Mouse (Mus musculus) embryonic facial prominence, embryonic 12.5 days (tissue): Measurements from ENCODE around the gene Cfap69. TPM values are rescaled to one million over a fixed set of nuclear protein-coding genes. Genes with fewer than 3 reads are reported as not detected.

Experiments used
- ATAC-seq: fragments of 200-750 bp; cut with Nextera tagmentation; 2 replicates; pipeline ENCODE4 v1.8.0; 2017; ENCODE audit not compliant: insufficient number of reproducible peaks, insufficient read depth, low FRiP score, low TSS enrichment
- H3K27ac ChIP-seq: fragments of 300-500 bp; sonication (generic); 2 replicates; pipeline ENCODE4 v1.5.1; 2016; ENCODE audit warnings: mild to moderate bottlenecking
- H3K27me3 ChIP-seq: fragments of 300-500 bp; sonication (generic); 2 replicates; pipeline ENCODE4 v1.6.1; 2016; ENCODE audit warnings: mild to moderate bottlenecking, moderate library complexity
- H3K36me3 ChIP-seq: fragments of 300-500 bp; sonication (generic); 2 replicates; pipeline ENCODE4 v1.6.1; 2016; ENCODE audit warnings: mild to moderate bottlenecking
- H3K4me1 ChIP-seq: fragments of 300-500 bp; sonication (generic); 2 replicates; pipeline ENCODE4 v1.6.1; 2016
- H3K4me2 ChIP-seq: fragments of 300-500 bp; sonication (generic); replicated peaks from 2 replicates; pipeline ENCODE4 v1.6.1; 2016; ENCODE audit warnings: mild to moderate bottlenecking, moderate library complexity
- H3K4me3 ChIP-seq: fragments of 300-500 bp; sonication (generic); 2 replicates; pipeline ENCODE4 v1.5.1; 2016; ENCODE audit warnings: mild to moderate bottlenecking
- H3K9ac ChIP-seq: fragments of 300-500 bp; sonication (generic); 2 replicates; pipeline ENCODE4 v1.6.1; 2016; ENCODE audit warnings: mild to moderate bottlenecking, moderate library complexity
- H3K9me3 ChIP-seq: fragments of 300-500 bp; sonication (generic); 2 replicates; pipeline ENCODE4 v1.6.1; 2016; ENCODE audit warnings: mild to moderate bottlenecking, moderate library complexity
- WGBS: fragments of 180-500 bp; shearing (Covaris S2); methylation state at CpG from one replicate; pipeline ENCODE4 v1.1.7; 2016; 5-methylcytosine and 5-hydroxymethylcytosine counted together
- polyA plus RNA-seq: library from polyadenylated mRNA; unstranded; fragments of >200 nt; fragmentation: Nextera tagmentation; extraction: Ambion mirVana; gene quantifications from 2 replicates; pipeline ENCODE4 v1.2.1, GENCODE M21; 2016

Cfap69 gene
- polyA plus RNA-seq, 1 experiment from 2014 or later: 3.7 TPM

- Histone ChIP-seq H3K27me3 (no peaks in the 10 kb centered on the region), H3K9me3 (no peaks in the 10 kb centered on the region), H3K4me2 (no peak overlapping the region), H3K9ac (no peak overlapping the region), H3K4me3 (no peak overlapping the region), H3K4me1 (no peaks in the 10 kb centered on the region), H3K36me3 (no peaks in the 10 kb centered on the region), H3K27ac (no peak overlapping the region)
- 60% methylated on average over 6 of the region's 6 CpGs for WGBS
- ATAC-seq: no peak
Measured at GRCm38 (mm10) chr5:5648817-5649569, 15.0 kb downstream of the Cfap69 start.

GRCm38 (mm10) chr5:5646173-5646572 lies 17.9 kb downstream of the Cfap69 start:
- ATAC-seq: no peak
- Histone ChIP-seq H3K27me3 (no peaks in the 10 kb centered on the region), H3K4me2 (no peak overlapping the region), H3K4me3 (no peak overlapping the region), H3K9me3 (no peaks in the 10 kb centered on the region), H3K4me1 (no peaks in the 10 kb centered on the region), H3K27ac (no peak overlapping the region), H3K36me3 (no peaks in the 10 kb centered on the region), H3K9ac (no peak overlapping the region)
- WGBS: 7% methylated on average over 1 of the region's 1 CpGs

- Histone ChIP-seq H3K4me2 (no peak overlapping the region), H3K9me3 (no peaks in the 10 kb centered on the region), H3K4me3 (no peak overlapping the region), H3K27ac (no peak overlapping the region), H3K9ac (no peak overlapping the region), H3K4me1 (no peaks in the 10 kb centered on the region), H3K36me3 (no peaks in the 10 kb centered on the region), H3K27me3 (no peaks in the 10 kb centered on the region)
- WGBS: 54% methylated on average over 2 of the region's 2 CpGs
- ATAC-seq: no peak
Measured at GRCm38 (mm10) chr5:5638496-5638895, 25.5 kb downstream of the Cfap69 start.

- no peaks in the 10 kb centered on the region for H3K36me3 ChIP-seq
- ATAC-seq: no peak
- 56% methylated on average over 3 of the region's 3 CpGs for WGBS
Measured at GRCm38 (mm10) chr5:5625491-5625890, 38.5 kb downstream of the Cfap69 start.

GRCm38 (mm10) chr5:5618329-5618728 lies 45.7 kb downstream of the Cfap69 start:
- no peaks in the 10 kb centered on the region for H3K9me3 ChIP-seq
- no peaks in the 10 kb centered on the region for H3K36me3 ChIP-seq
- no peak overlapping the region for H3K4me3 ChIP-seq
- H3K27ac ChIP-seq: no peak overlapping the region
- H3K9ac ChIP-seq: no peak overlapping the region
- no peaks in the 10 kb centered on the region for H3K27me3 ChIP-seq
- H3K4me1 ChIP-seq: no peaks in the 10 kb centered on the region
- 58% methylated on average over 4 of the region's 4 CpGs for WGBS
- no peak overlapping the region for H3K4me2 ChIP-seq
- ATAC-seq: no peak

More at GRCm38 (mm10) chr5:5625491-5625890, 38.5 kb downstream of the Cfap69 start:
- no peak overlapping the region for H3K27ac ChIP-seq
- no peaks in the 10 kb centered on the region for H3K9me3 ChIP-seq
- H3K9ac ChIP-seq: no peak overlapping the region
- H3K4me2 ChIP-seq: no peak overlapping the region
- H3K4me3 ChIP-seq: no peak overlapping the region
- H3K27me3 ChIP-seq: no peaks in the 10 kb centered on the region
- no peaks in the 10 kb centered on the region for H3K4me1 ChIP-seq

- 58% methylated on average over 3 of the region's 3 CpGs for WGBS
- no peak overlapping the region for H3K9ac ChIP-seq
- no peaks in the 10 kb centered on the region for H3K27me3 ChIP-seq
- H3K9me3 ChIP-seq: no peaks in the 10 kb centered on the region
- no peaks in the 10 kb centered on the region for H3K4me1 ChIP-seq
- H3K27ac ChIP-seq: no peak overlapping the region
- H3K4me2 ChIP-seq: no peak overlapping the region
- no peak for ATAC-seq
- no peaks in the 10 kb centered on the region for H3K36me3 ChIP-seq
- no peak overlapping the region for H3K4me3 ChIP-seq
Measured at GRCm38 (mm10) chr5:5610540-5610939, 53.5 kb downstream of the Cfap69 start.

- H3K9ac ChIP-seq: no peak overlapping the region
- H3K27me3 ChIP-seq: no peaks in the 10 kb centered on the region
- H3K4me2 ChIP-seq: no peak overlapping the region
- WGBS: 78% methylated on average over 3 of the region's 3 CpGs
- no peak overlapping the region for H3K4me3 ChIP-seq
- no peaks in the 10 kb centered on the region for H3K4me1 ChIP-seq
- no peak for ATAC-seq
- H3K36me3 ChIP-seq: no peaks in the 10 kb centered on the region
- H3K9me3 ChIP-seq: no peaks in the 10 kb centered on the region
- H3K27ac ChIP-seq: no peak overlapping the region
Measured at GRCm38 (mm10) chr5:5587686-5588085, 76.4 kb downstream of the Cfap69 start.

- ATAC-seq: no peak
Measured at GRCm38 (mm10) chr5:5573749-5574317, 90.2 kb downstream of the Cfap69 start, which contains the start of gene Gm8773. Gene Gm8773, plus strand, starts transcription at chr5:5573799.

GRCm38 (mm10) chr5:5562435-5562834 lies 101.6 kb downstream of the Cfap69 start:
- 55% methylated on average over 3 of the region's 3 CpGs for WGBS
- Histone ChIP-seq H3K4me3 (no peak overlapping the region), H3K27ac (no peak overlapping the region), H3K4me2 (no peak overlapping the region), H3K9ac (no peak overlapping the region), H3K36me3 (no peaks in the 10 kb centered on the region), H3K4me1 (peaks cover 6% of the 10 kb centered on the region; the same call in 1 of the 2 replicates), H3K27me3 (no peaks in the 10 kb centered on the region), H3K9me3 (no peaks in the 10 kb centered on the region)
- no peak for ATAC-seq

More at GRCm38 (mm10) chr5:5573749-5574317, 90.2 kb downstream of the Cfap69 start, which contains the start of gene Gm8773:
- Histone ChIP-seq H3K27me3 (peaks cover 7% of the 10 kb centered on the region; the same call in 1 of the 2 replicates), H3K4me1 (no peaks in the 10 kb centered on the region), H3K9me3 (no peaks in the 10 kb centered on the region), H3K27ac (no peak within 1 kb of the TSS), H3K4me3 (peak within 1 kb of the TSS; percentile 51), H3K36me3 (no peaks in the 10 kb centered on the region), H3K4me2 (peak within 1 kb of the TSS; percentile 79), H3K9ac (peak within 1 kb of the TSS; percentile 39)
- WGBS: 2% methylated on average over 24 of the region's 24 CpGs

GRCm38 (mm10) chr5:5561041-5561706 lies 102.9 kb downstream of the Cfap69 start:
- Histone ChIP-seq H3K9me3 (no peaks in the 10 kb centered on the region), H3K9ac (no peak overlapping the region), H3K4me1 (peaks cover 6% of the 10 kb centered on the region; the same call in 1 of the 2 replicates), H3K4me3 (no peak overlapping the region), H3K36me3 (no peaks in the 10 kb centered on the region), H3K27ac (no peak overlapping the region), H3K4me2 (no peak overlapping the region), H3K27me3 (no peaks in the 10 kb centered on the region)
- no peak for ATAC-seq
- 64% methylated on average over 4 of the region's 4 CpGs for WGBS

- Histone ChIP-seq H3K27me3 (no peaks in the 10 kb centered on the region), H3K9ac (peak overlapping the region; percentile 63), H3K4me3 (peak overlapping the region; percentile 62), H3K4me1 (peaks cover 6% of the 10 kb centered on the region; the same call in 1 of the 2 replicates), H3K4me2 (peak overlapping the region; percentile 57), H3K27ac (peak overlapping the region; percentile 66; the same call in 1 of the 2 replicates), H3K9me3 (no peaks in the 10 kb centered on the region), H3K36me3 (peaks cover under 1% of the 10 kb centered on the region)
- no peak for ATAC-seq
- WGBS: 43% methylated on average over 8 of the region's 8 CpGs
Measured at GRCm38 (mm10) chr5:5559798-5560197, 104.2 kb downstream of the Cfap69 start.
